Mouse (Mus musculus) gastrocnemius, postnatal 4 days (tissue): ENCODE data around the gene Arhgap31. TPM values are rescaled to one million over a fixed set of nuclear protein-coding genes. Genes with fewer than 3 reads are reported as not detected.

Experiments used
- DNase-seq, 2 experiments: peaks; one replicate each; pipeline ENCODE4 v3.0.0; 2021 to 2022; ENCODE audit warnings: low spot score in 2 of 2, mixed read lengths in 2 of 2
- total RNA-seq, 2 experiments: library from RNA; stranded (reverse); gene quantifications; 2 replicates each; pipeline ENCODE4 v1.2.3; 2021

Gene Arhgap31
- total RNA-seq, 2 experiments from 2014 or later: 30.1 to 31.2 TPM

DNA sequence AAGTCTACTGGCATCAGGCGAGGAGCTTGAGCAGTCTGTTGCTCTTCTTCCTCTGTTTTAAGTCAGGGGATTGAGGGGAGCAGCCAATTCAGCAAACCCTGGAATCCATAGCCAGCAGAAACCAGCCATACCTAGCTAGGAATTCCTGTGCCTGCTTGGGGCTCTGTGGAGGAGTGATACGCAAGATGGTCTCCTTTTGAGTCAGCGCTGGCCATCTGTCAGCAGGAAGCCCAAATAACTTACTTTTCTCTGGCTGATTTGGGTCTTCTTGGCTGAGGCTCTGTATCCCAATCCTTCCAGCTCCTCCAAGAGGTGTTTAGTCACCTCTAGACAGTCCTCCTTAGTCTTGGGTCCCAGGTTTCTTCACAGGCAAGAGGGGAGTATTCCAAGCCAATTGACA, 157.1 kb downstream of the Arhgap31 start:
- no peak for DNase-seq

DNA sequence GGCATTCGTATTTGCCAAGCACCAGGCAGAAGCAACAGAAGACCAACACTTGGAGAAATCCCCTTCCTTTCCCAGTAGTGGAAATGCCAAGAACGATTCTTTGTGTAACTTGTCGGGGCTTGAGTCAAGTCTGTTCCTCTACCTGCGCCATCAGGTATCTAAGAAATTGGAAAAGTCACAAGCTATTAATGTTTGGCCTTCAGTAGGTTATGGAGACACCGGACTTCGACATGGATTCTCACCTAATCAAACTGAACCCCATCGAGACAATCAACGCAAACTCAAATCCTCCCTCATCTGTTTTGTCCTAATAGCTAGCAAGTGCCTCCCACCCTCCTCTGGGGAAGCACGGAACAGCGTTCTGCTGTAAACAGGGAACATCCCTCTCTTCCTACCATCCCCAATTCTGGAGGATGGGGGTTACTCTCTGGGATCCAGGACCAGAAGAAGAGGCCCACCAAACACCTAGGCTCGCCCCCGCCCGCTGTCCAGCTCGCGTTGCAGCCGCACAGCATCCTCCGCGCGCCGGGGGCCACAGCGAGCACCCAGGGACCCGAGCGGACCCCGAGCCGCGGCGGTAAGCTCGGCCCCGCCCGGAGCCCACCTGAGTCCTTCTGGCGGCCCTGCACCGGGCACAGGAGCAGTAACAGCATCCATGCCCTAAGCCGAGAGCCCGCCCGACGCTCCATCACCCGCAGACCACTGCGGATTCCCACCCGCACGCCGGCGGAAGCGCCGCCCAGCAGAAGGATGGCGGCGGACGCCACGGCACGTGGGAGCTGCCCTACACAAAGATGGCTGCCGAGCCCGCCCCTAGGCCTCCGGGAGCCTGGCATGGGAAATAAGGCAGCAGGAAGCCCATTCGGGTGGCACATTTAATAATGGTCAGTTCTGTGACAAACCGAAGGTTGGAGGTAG, 163.3 kb downstream of the Arhgap31 start, which contains the start of gene Poglut1:
Gene Poglut1, minus strand, starts transcription at position 780 of the 918 bp plus-strand sequence.
- DNase-seq: peak; percentile 45 to 78

Other genes starting within 250 kb of the Arhgap31 start
- 10 to 100 TPM; 30.8 to 33.5 TPM for gene Timmdc1, start 190.6 kb downstream of the Arhgap31 start, total RNA-seq
- 10 to 100 TPM; 12.7 to 14.8 TPM for gene Poglut1, start 163.0 kb downstream of the Arhgap31 start, total RNA-seq
- gene Tmem39a, start 154.6 kb downstream of the Arhgap31 start, total RNA-seq: 10 to 100 TPM; 47.4 to 56.4 TPM
- 1 to 10 TPM; 6.8 to 8.5 TPM for gene B4galt4, start 29.0 kb upstream of the Arhgap31 start, total RNA-seq
- under 1 TPM in 1 of 2 experiments, not detected in 1; 0.49 TPM for gene Upk1b, start 87.1 kb upstream of the Arhgap31 start, total RNA-seq
- not detected for gene 4930435E12Rik, start 115.5 kb upstream of the Arhgap31 start, total RNA-seq
- 1 to 10 TPM; 2.3 to 2.4 TPM for gene Igsf11, start 179.4 kb upstream of the Arhgap31 start, total RNA-seq